Mouse (Mus musculus) retina, postnatal 7 days (tissue): ENCODE measurements around the gene Arrdc4.

Source experiments
- DNase-seq: peaks from one replicate; pipeline ENCODE4 v3.0.0-alpha.2; 2012; ENCODE audit warnings: low read depth, low spot score

The Arrdc4 gene

GRCm38 (mm10) chr7:68748761-68749635 is at the start of gene Arrdc4:
TSS of gene Arrdc4 (minus strand) at chr7:68749241.
- DNase-seq = peak; percentile 96

GRCm38 (mm10) chr7:68795578-68795977 is 46.5 kb upstream of the Arrdc4 start:
- no peak for DNase-seq

GRCm38 (mm10) chr7:68788711-68789110 is 39.7 kb upstream of the Arrdc4 start:
- DNase-seq = no peak

- no peak for DNase-seq
Measured at GRCm38 (mm10) chr7:68771757-68772094, 22.7 kb upstream of the Arrdc4 start.

DNA sequence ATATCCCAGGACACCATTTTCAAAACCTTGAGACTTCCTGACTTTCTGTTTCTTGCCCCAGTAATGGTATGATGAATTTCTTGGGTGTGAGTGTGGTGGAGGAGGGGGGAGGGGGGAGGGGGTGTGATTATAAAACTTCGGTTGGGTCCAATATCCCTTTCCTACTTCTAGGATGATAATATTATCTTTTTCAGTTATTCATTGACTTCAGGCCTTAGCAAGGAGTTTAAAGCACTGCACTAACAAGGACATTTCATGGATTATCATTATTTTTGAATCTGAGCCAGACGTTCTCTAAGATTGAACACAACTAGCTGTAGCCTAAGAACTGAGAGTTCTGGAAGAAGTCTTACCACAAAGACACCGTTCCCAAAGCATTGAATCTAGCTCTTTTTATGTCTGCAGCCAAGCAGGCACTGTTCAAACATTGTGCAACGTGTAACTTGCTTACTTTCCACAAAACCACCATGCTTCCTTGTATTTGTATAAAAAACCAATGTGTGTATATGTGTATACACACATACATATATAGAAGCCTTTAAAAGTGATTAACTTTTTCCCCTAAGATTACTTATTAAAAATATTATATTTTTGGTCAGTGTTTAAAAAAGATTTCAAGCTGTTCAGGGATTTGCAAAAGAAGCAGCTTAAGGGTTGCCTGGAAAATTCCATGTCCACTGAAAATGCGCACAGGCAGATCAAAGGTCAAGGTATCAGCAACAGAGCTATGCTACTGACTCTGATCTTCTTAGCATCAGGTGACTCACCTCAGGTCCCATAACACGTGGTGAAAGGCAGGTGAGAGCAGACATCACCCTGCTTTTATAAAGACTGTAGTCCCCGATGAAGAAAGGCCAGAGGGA is 22.1 kb upstream of the Arrdc4 start:
- DNase-seq = no peak

DNA sequence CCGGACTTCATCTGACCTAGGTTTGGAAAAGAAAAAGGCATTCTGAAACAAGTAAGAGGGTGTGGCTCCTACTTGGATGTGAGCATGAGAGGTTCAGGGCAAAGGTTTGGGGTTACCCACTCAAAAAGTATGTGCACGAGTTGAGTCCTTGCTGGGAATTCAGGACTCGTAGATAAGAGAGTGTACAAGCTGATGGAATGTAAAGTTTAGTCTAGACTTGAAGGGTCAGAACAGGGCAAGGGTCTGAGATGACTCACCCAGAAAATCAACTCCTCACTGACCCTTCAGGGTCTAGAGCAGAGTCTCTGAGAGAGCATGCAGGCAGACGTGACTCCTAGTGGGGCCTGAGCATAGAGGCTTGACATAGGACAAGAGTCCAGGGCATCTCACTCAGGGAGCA is 16.9 kb upstream of the Arrdc4 start:
- no peak for DNase-seq

DNA sequence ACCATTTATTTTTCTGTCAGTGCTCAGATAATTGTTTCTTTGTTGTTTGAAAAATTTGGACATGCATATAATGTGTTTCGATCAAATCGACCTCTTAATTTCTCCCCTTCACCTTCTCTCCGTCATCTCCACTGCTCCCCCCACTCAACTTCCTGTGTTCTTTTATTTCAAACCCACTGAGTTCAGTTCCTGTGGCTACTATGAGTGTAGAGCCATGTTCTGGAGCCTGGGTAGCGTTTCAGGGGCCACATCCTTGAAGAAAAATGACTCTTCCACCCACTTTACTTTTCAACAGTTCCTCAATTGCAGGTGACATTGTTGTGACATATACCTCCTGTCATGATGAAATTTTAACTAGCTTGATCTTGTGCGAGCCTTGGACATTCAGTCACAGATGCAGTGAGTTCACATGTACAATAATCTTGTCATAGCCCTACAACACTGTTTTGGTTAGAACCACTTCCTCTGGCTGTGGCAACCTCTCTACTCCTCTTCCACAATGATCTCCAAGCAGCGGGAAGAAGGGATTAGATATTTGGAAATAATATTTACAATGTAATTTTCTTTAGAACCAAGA is 10.2 kb upstream of the Arrdc4 start:
- DNase-seq = no peak

GRCm38 (mm10) chr7:68756656-68757204 is 7.7 kb upstream of the Arrdc4 start:
- no peak for DNase-seq

- no peak for DNase-seq
Measured at GRCm38 (mm10) chr7:68749919-68750318, 878 bp upstream of the Arrdc4 start.

DNA sequence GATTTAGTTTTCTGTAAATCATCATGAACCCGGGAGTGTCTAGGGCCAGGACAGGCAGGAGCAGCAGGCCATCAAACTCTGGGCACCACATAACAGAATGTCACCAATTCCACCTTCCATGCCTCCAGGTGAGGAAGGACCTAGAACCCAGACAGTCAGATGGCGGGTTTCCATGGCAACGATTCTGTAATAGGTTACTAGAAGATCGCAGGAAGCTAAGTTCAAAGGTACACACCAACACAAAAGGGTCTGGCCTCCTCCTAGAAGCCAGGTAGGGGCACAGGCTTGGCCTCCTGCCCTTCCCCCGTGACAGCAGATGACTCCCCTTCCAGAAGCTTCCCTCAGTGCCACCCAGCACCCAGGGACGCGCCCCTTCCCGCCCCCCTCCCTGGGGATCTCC is 680 bp downstream of the Arrdc4 start:
- DNase-seq = peak; percentile 13

- DNase-seq = no peak
Measured at GRCm38 (mm10) chr7:68744616-68745015, 4.4 kb downstream of the Arrdc4 start.

DNA sequence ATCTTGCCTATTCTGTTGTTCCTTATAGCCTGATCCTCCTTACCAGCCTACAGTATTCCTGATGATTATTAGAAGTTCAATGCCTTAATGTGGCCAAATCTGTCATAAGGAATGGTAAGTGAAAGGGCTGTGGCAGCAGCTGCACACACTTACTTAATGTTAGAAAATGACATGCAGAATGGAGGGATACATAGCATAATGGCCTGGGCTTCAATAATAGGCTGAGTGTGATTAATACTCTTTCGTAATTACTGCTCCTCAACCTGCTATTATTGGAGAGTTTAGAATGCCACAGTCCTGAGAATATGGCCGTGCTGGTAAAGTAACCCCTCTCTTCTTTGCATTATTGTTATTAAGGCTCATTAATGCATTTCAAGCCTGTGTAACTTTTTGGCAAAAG is 4.8 kb downstream of the Arrdc4 start:
- DNase-seq = no peak

DNA sequence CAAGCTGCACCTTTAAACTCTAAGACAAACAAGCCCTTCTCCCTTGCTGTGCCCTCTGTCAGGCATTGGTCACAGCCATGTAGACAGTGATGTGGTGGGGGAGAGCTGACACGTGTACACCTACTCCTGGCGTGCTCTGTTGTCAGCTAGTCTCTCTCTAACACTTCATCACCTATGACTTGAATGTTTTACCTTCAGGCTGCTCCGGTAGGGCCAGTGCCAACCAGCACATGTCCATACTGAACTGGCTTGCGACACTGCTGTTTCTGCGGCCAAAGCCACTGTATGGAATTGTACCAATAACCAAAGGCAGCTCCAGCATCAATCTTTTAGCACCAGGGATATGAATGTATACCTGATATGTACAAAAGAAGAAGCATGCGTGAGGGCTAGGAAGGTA is 8.3 kb downstream of the Arrdc4 start:
- DNase-seq = no peak

GRCm38 (mm10) chr7:68738676-68739399 is 10.2 kb downstream of the Arrdc4 start:
- DNase-seq = no peak

- DNase-seq = no peak
Measured at GRCm38 (mm10) chr7:68726380-68726779, 22.7 kb downstream of the Arrdc4 start.

GRCm38 (mm10) chr7:68724711-68725110 is 24.3 kb downstream of the Arrdc4 start:
- DNase-seq = no peak

GRCm38 (mm10) chr7:68721520-68721919 is 27.5 kb downstream of the Arrdc4 start:
- no peak for DNase-seq

GRCm38 (mm10) chr7:68717988-68718387 is 31.1 kb downstream of the Arrdc4 start:
- DNase-seq = no peak

DNA sequence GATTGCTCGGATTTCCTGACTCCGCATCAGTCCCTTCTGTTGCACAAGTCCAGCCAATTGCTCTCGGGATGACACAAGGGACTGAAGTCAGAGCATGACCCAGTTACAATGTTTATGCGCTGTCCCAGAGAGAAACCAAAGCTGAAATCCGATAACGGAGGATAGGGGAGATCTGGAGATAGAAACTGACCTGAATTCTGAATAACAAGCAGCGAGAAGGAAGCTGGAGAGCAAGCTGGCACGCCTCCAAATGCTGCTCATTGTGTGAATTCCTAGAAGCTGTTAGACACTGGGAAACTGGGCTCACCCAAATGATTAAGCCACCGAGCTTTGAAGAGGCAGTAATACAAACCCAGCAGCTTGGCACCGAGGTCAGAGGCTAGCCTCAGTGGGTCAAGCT is 31.5 kb downstream of the Arrdc4 start:
- DNase-seq = peak; percentile 36

DNA sequence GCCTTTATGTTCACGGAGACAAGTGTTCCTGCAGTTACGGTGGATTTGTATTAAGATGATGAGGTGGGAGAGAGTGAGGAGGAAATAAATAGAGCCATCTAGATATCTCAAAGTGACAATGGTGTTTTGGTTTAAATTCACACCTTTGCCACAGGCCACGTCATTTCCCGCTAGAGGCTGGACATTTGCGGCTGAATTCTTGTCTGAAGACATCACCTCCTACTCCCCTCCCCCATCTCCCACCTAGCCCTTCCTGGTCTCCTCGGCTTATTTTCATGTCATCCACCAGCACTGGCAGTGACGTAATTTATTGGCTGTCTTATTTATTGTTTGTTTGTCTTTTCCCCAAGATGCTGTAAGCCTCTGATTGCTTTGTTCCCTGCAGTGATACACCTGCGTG is 32.1 kb downstream of the Arrdc4 start:
- DNase-seq = no peak

GRCm38 (mm10) chr7:68712928-68713327 is 36.1 kb downstream of the Arrdc4 start:
- DNase-seq = no peak
